Mouse (Mus musculus): Measurements from ENCODE around the gene Pygo1. TPM values are rescaled to one million over a fixed set of nuclear protein-coding genes. Genes with fewer than 3 reads are reported as not detected.

Pygo1 gene
- polyA plus RNA-seq (2012; rRNA removed; ENCODE audit: low replicate concordance): 1.3 and 4.2 TPM in 2 replicates

GRCm38 (mm10) chr9:72925021-72925934 is at the start of gene Pygo1:
Gene Pygo1 (plus strand): TSS chr9:72925645.

DNA sequence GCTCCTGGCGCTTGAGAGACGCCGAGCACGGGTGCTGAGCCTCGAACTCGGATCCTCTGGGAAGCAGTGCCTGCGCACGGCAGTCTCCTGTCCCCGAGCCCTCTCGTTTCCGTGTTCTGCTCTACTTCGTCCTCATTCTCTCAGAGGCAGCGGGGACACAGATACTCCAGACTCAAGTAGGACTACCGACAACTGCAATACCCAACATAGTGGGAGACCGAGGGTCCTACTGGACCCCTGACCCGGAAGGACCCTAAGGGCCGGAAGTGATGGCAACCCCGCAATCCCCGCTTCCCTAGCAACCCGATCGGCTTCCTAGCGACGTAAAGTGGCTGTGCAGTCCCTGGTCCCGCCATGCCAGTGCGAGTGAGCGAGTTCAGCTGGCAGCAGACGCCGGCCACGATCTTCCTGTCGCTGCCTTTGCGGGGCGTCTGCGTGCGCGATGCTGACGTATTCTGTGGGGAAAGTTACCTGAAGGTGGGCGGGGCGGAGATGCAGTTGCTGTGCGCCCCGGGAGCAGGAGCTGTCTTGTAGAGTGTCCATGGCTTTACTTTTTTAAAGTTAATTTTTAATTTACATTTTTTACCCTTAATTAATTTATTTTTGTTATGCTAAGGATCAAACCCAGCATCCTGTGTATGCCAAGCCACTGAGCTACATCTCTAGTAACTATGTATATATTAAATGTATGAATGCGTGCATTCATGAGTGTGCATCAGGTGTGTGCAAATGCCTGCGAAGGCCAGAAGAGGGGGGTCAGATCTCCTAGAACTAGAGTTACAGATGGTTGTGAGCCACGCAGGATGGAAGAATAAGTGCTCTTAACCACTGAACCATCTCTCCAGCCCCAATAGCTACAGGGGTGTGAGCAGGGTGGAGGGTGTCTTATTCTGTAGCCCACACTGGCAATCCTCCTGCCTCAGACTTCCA is 33.3 kb downstream of the Pygo1 start, which contains the start of the genes Dyx1c1 and Gm44503:
TSS of gene Dyx1c1 (plus strand) at position 265 of the 930 bp plus-strand sequence.
TSS of gene Gm44503 (plus strand) at position 332 of the 930 bp plus-strand sequence.

DNA sequence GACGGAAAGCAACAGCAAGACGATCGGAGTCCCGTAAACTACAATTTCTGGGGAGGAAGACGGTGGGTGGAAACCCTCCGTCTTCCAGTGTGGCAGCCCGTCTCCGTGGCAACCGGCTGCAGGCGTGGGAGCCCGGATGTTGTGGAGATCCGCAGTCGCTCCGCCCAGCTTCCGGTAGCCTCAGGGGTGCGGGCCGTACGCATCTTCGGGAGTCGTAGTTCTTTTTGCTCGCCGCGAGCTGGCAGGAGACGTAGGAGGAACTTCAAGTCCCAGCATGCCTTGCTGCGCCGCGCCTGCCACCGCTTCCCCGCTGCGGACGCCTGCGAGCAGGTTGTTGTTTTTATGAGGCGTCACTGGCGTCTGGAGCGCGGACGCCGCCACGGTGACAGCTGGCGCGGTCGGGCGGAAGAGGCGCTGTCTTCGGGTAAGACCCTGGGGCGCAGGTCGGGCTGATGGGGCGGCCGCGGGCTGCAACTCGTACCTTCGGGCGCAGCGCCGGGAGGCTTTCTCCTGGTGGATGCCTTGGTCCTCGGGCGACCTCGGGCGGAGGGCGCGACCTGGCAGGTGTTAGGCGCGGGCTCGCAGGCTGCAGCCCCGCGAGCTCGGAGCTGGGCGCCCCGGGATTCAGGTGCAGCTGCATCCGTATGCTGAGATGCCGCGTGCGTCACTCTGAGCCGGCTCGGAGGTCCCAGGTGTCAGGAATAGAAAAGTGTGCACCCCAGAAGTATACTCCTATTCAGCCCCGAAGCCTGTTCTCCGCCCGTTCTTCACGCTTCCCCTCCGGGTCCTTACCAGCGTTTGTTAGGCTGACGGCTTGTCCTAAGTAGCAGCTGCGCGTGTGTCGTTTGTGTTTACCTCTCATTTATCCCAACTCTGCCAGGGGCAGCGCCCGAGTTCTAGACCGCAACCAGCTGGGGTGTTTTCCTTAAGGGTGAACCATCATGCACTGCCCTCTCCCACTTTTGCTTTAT is 60.1 kb downstream of the Pygo1 start, which contains the start of the genes Ccpg1os and Ccpg1:
TSS of gene Ccpg1os (minus strand) at position 133 of the 971 bp plus-strand sequence.
TSS of gene Ccpg1 (plus strand) at position 180 of the 971 bp plus-strand sequence.

Other genes with a start within 250 kb of the Pygo1 start
- 0.29 and 1.6 TPM in 2 replicates for gene Prtg, start 118.8 kb upstream of the Pygo1 start, polyA plus RNA-seq (2012; rRNA removed; ENCODE audit: low replicate concordance)
- 0.73 and 0.84 TPM in 2 replicates for gene Dyx1c1, start 33.1 kb downstream of the Pygo1 start, polyA plus RNA-seq (2012; rRNA removed; ENCODE audit: low replicate concordance)
- not detected in 2 replicates for gene Gm44503, start 33.2 kb downstream of the Pygo1 start, polyA plus RNA-seq (2012; rRNA removed; ENCODE audit: low replicate concordance)
- 16.5 and 18.8 TPM in 2 replicates for gene Ccpg1os, start 59.7 kb downstream of the Pygo1 start, polyA plus RNA-seq (2012; rRNA removed; ENCODE audit: low replicate concordance)
- gene Ccpg1, start 59.8 kb downstream of the Pygo1 start, polyA plus RNA-seq (2012; rRNA removed; ENCODE audit: low replicate concordance): 14.0 and 14.2 TPM in 2 replicates
- 9.0 and 16.6 TPM in 2 replicates for gene Pigb, start 114.7 kb downstream of the Pygo1 start, polyA plus RNA-seq (2012; rRNA removed; ENCODE audit: low replicate concordance)
- 2.6 and 7.6 TPM in 2 replicates for gene Rab27a, start 119.2 kb downstream of the Pygo1 start, polyA plus RNA-seq (2012; rRNA removed; ENCODE audit: low replicate concordance)
- gene Khdc3, start 176.2 kb downstream of the Pygo1 start, polyA plus RNA-seq (2012; rRNA removed; ENCODE audit: low replicate concordance): 0.09 and 0.12 TPM in 2 replicates
- not detected in 2 replicates for gene Gm20509, start 176.8 kb downstream of the Pygo1 start, polyA plus RNA-seq (2012; rRNA removed; ENCODE audit: low replicate concordance)
- gene Rsl24d1, start 187.8 kb downstream of the Pygo1 start, polyA plus RNA-seq (2012; rRNA removed; ENCODE audit: low replicate concordance): 20.1 and 27.4 TPM in 2 replicates